Mouse (Mus musculus): Measurements from ENCODE around the gene Gm28036.

Gene Gm28036

DNA sequence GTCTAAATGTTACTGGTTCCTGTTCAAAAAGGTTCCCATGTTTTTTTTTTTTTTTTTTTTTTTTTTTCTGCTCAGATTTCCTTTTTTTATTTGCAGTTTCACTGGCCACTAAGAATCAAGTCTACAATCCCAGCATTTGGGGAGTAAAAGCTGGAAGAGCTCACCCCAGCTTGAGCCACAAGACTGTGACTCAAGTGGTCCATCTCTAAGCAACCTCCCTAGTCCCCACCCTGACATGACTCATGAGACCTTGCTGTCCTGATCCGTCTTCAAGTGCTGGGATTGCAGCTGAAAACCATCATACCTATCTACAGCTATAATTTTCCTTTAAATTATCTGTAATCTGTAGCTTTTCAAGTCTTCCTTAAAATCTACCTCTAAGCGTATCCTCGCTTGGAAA lies 42.4 kb downstream of the Gm28036 start:
- no peak for DNase-seq (ENCODE audit: low read depth, low spot score)

DNA sequence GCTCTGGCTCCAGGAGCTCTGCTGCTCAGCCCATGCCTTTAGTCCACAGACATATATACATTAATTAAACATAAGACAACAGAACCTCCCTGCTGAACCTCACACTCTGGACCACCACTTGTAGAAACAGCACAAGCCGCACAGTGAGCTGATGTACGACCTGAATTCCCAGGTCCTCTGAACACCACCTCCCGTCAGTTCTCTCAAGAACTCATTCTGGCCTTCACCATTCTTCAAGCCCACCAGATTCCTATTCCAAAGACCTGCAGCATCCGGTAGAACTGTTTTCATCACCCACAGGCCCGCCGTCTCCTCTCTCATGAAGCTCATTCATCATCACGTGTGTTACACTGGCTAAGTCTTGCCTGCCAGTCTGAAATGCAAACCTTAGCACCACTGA lies 46.5 kb downstream of the Gm28036 start:
- no peak for DNase-seq (ENCODE audit: low read depth, low spot score)

DNA sequence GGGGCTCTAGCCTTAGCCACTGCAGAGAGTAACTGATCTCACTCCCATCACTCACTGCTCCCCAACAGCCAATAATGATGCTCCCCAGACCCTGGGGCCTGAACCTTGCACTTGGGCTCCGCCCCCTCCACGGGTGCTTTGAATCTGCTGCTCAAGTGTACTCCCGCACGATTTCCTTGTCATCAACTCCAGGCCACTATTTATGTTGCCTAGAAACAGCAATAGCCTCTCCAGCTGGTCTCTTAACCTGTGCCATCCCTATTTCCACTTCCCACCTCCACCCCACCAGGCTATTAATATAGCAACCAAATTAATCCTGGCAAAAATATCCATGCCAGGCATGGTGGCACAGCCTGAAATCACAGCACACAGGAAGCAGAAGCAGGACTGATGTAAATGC lies 47.2 kb downstream of the Gm28036 start:
- DNase-seq (ENCODE audit: low read depth, low spot score), result no peak

GRCm38 (mm10) chr2:156079183-156079560 lies 47.7 kb downstream of the Gm28036 start:
- DNase-seq (ENCODE audit: low read depth, low spot score), result no peak

DNA sequence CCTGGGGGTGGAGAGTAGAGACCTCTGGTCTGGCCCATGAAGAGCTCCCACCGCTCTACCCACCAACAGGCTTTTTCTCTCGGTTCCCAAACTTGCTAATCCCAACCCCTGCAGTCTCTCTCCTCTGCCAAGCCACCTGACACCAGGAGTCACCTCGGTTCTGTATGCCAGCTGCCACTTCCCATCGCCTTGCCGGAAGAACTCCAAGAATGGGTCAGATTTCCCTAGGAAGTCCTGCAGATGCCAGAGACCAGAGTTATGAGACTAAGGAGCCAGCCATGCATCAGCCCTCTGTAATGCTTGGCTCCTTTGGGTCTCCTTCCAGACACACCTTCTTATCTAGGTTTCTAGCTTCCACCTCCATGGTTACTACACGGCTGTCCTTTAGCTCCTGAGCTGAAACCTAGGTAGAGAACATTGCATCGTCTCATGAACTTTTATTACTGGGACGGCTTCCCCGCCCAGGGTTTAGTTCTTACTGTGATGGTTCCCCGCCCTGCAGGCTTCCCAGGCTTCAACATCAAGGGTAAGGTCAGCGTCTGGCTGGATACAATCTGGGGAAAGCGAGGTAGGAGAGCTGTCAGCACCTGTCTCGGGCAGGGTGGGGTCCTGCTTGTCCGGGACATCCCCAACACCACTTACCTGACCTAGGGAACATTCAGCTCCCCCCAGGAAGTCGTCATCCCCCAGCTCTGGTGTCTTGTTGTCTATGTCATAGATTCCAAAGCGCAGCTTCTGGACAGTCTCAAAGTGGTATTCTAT lies 48.3 kb downstream of the Gm28036 start:
- DNase-seq (ENCODE audit: low read depth, low spot score), result no peak

DNA sequence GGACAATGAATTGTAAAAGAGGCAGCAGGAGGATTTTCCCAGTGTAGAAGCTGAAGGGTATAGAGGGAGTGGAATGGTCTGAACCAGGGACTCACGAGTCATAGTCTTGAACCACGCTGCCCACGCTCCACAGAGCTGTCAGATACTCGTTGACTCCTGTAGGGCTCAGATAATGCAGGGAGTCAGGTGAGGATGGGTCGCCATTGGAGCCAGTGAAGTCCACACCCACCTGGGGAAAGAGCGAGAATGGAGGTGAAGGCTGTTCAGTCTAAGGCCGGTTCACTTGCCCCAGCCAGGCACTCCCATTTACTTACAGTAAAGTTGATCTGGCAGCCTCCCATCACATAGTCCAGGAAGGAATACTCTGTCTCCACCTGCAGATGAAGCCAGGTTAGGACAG lies 49.4 kb downstream of the Gm28036 start:
- DNase-seq (ENCODE audit: low read depth, low spot score), result no peak

DNA sequence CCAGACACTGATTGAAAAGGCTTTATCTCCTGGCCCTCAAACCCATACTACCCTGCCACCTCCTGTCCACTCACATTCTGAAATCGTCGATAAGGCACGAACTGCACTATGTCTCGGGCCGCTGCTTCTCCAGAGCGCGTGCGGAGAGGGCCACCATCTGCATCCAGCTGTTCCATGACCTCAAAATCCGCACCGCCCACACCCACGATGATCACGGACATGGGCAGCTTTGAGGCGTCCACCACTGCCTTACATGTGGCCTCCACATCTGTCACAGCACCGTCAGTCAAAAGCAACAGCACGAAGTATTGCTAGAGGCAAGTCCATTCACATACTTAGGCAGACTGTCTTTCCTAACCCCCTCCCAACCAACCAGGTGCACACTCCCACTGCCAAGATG lies 53.2 kb downstream of the Gm28036 start:
- DNase-seq (ENCODE audit: low read depth, low spot score), result no peak

GRCm38 (mm10) chr2:156071236-156071635 lies 55.7 kb downstream of the Gm28036 start:
- DNase-seq (ENCODE audit: low read depth, low spot score), result no peak

- no peak for DNase-seq (ENCODE audit: low read depth, low spot score)
Observed at GRCm38 (mm10) chr2:156067916-156068315, 59.0 kb downstream of the Gm28036 start.

GRCm38 (mm10) chr2:156066126-156066525 lies 60.8 kb downstream of the Gm28036 start:
- DNase-seq (ENCODE audit: low read depth, low spot score), result no peak

DNA sequence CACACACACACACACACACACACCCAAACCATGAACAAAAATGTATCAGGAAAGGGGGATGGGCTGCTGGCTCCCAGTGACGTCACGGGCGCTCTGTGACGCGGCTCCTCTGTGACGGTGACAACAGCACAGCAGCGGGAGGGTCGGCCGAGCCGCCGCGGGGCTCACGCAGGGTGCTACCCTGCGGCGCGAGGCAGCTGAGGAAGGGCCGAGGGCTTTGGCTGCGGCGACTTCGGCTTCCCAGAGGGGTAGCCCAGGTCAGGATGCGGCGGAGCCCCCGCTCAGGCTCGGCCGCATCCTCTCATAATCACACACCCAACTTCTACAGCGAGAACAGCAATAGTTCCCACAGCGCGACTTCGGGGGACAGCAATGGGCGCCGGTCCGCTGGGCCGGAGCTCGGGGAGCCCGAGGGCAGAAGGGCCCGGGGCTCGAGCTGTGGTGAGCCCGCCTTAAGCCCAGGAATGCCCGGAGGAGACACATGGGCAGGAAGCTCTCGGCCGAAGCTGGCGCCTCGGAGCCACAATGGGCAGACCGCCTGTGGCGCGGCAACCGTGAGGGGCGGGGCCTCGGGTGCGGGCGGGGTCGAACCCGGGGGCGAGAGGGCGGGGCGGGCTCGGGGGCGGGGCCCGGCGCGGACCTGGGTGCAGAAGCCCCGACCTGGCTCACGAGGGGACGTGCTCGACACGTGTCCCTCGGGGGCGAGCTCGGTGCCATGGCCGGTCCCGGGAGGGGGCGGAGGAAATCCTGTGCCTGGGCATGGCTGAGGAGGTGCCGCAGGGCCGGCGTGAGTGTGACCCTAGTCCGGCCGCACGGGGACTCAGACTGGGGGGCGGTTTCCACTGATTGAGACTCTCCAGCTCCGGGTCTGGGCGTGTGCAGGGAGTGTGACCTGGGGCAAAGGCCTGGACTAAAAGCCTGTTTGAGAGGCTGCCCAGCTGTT lies 61.5 kb downstream of the Gm28036 start, which contains the start of gene Spag4:
Gene Spag4, plus strand, starts transcription at position 77 of the 943 bp plus-strand sequence.
- peak; percentile 91 for DNase-seq (ENCODE audit: low read depth, low spot score)

DNA sequence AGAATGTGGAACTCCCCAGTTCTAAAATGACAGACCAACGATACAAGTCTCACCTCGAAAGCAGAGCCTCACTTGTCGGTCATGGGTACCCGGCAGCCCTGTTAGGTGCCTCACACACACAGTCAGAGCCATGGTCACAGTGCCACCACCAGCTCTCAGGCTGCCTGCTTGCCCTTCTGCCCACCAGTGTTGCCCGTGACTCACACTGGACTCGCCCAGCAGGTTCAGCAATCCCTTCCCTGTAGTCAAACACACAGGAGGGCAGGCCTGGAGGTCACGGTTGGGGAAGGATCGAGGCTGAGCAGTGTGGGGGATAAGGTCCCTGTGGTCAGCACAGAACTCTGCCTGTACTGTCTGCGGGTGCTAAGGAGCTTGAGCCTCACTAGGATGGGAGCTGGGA lies 74.1 kb downstream of the Gm28036 start, which contains the start of gene Fer1l4:
Gene Fer1l4, minus strand, starts transcription at position 132 of the 400 bp plus-strand sequence.
- no peak for DNase-seq (ENCODE audit: low read depth, low spot score)

- no peak for DNase-seq (ENCODE audit: low read depth, low spot score)
Observed at GRCm38 (mm10) chr2:156047929-156048328, 79.0 kb downstream of the Gm28036 start.

DNA sequence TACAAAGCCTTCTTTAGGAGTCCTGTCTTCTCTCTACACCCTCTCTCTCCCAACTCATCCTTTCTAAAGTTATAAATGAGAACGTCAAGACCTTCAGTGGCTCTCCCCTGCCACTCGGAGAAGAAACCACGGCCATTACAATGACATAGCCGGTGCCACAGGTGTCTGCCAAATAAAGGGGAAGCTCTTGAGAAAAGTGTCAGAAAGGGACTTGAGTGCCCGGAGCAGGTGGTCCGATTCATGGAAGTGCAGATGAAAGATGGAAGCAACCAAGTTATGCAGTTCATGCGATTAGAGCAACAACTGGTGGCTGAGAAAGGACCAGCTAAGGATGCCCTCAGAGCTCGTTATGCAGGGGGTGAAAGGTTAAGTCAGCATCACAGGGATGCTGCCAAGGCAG lies 84.0 kb downstream of the Gm28036 start:
- DNase-seq (ENCODE audit: low read depth, low spot score), result no peak

- DNase-seq (ENCODE audit: low read depth, low spot score), result no peak
Observed at GRCm38 (mm10) chr2:156039390-156039789, 87.5 kb downstream of the Gm28036 start.

DNA sequence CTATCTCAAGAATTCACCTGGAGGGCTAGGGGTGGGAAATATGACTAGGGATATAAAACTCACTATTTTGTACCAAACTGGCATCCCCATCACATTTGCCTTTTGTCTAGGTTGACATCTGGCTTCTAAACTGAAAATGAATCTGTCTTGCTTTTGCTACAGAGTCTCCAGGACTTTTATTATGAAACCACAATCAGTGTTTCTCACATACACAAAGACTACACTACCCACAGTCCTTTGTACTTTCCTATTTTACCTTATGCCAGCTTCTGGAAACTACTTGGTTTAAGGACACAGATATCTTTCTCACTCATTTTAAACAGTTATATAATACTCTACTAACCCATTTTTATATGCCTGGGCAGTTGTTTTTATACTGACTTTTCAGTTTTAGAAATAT lies 101.4 kb downstream of the Gm28036 start:
- peak; percentile 44 for DNase-seq (ENCODE audit: low read depth, low spot score)

Measured in A20 (cell line).